Mouse (Mus musculus) thymus, postnatal 14 days (tissue): ENCODE data around the gene Olfr1110.
"Not testable (repeated sequence)": the region's sequence is repeated elsewhere in the genome, so short reads cannot be mapped to it uniquely, and the experiment has no call there.

Source experiments
- DNase-seq: peaks from one replicate; pipeline ENCODE4 v3.0.0; 2021

The Olfr1110 gene

DNA sequence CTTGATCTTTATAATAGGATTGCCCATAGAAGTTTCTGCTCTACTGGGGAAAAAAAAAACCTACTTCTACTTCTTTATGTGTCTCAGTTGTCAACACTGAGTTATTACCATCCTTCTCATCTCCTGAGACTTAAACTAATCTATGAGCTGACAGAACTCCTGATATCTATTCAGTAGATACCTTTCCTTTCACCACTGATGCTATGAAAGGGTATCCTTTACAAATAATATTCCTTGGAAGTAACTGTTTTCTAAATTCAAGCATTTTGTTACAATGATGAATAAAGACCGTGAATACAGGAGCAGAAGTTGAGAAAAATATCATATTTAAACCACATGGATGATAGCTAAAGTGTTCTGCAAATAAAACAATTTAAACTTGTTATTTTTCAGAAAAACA is at the start of gene Olfr1110:
Olfr1110 (minus strand) TSS at position 101 of the 400 bp plus-strand sequence.
- DNase-seq, result no peak

DNA sequence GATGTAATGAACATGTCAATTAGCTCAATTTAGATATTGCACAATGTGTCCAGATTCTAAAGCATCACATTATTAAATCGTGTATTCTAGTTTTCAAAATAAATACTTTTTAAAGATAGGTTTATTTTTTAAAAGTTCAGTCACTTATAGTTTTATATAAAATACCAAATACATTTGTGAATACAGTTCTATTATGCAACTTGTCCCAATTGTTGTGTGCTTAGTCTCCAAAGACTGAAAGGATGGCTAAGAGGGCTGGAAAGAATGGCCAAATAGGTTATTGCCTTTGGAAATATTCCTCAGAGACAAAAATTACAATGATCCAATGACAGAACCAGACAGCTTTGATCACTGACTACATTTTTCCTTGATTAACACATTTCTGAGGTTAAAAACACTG is 47.4 kb upstream of the Olfr1110 start, which contains the start of gene Olfr1112:
Olfr1112 (plus strand) TSS at position 301 of the 400 bp plus-strand sequence.
- DNase-seq, result no peak

- DNase-seq, result not testable (repeated sequence)
Measured at GRCm38 (mm10) chr2:87167731-87168130, 27.6 kb upstream of the Olfr1110 start.

- DNase-seq, result no peak
Measured at GRCm38 (mm10) chr2:87152524-87152923, 12.4 kb upstream of the Olfr1110 start, which contains the start of gene Olfr1111. Gene Olfr1111 (minus strand): TSS chr2:87152624.

- no peak for DNase-seq
Measured at GRCm38 (mm10) chr2:87114467-87114866, 25.6 kb downstream of the Olfr1110 start, which contains the start of gene Olfr259. Gene Olfr259 (minus strand): TSS chr2:87114567.

GRCm38 (mm10) chr2:87095908-87096307 is 44.2 kb downstream of the Olfr1110 start, which contains the start of gene Olfr1109:
Gene Olfr1109 (minus strand): TSS chr2:87096008.
- DNase-seq, result no peak
